Mouse (Mus musculus): Measurements from ENCODE around the gene Scai.

GRCm38 (mm10) chr2:39031611-39032010 lies 158.9 kb downstream of the Scai start:
- TF ChIP-seq POLR2A (IDR thresholded peaks at IDR 0.05; ENCODE audit: low read depth, low read length): no peak
- no peak for TF ChIP-seq ZKSCAN1 (IDR thresholded peaks at IDR 0.05; ENCODE audit: borderline replicate concordance, low read depth, low read length)
- no peak for TF ChIP-seq SIN3A (IDR thresholded peaks at IDR 0.05; ENCODE audit: low read length)
- TF ChIP-seq HCFC1 (IDR thresholded peaks at IDR 0.05; ENCODE audit: low read depth, low read length): no peak
- TF ChIP-seq E2F4 (IDR thresholded peaks at IDR 0.05; ENCODE audit: insufficient replicate concordance, low read depth, low read length): no peak
- no peak for TF ChIP-seq ZMIZ1 (IDR thresholded peaks at IDR 0.05; ENCODE audit: low read depth, low read length)
- TF ChIP-seq ZC3H11A (IDR thresholded peaks at IDR 0.05; ENCODE audit: low read depth, low read length): no peak
- TF ChIP-seq EP300 (IDR thresholded peaks at IDR 0.05; ENCODE audit: low read length): no peak
- no peak for TF ChIP-seq NRF1 (IDR thresholded peaks at IDR 0.05; ENCODE audit: low read depth, low read length)
- TF ChIP-seq CTCF (conservative IDR thresholded peaks at IDR 0.05 in 1 of 2, IDR thresholded peaks at IDR 0.05 in 1 of 2; ENCODE audit: low read depth in 2 of 2, low read length in 2 of 2): no peak
- TF ChIP-seq USF2 (conservative IDR thresholded peaks at IDR 0.05; ENCODE audit: low read depth, low read length): no peak
